ENCODE assay signal across 22 mouse cellular contexts in the genomic region with DNA sequence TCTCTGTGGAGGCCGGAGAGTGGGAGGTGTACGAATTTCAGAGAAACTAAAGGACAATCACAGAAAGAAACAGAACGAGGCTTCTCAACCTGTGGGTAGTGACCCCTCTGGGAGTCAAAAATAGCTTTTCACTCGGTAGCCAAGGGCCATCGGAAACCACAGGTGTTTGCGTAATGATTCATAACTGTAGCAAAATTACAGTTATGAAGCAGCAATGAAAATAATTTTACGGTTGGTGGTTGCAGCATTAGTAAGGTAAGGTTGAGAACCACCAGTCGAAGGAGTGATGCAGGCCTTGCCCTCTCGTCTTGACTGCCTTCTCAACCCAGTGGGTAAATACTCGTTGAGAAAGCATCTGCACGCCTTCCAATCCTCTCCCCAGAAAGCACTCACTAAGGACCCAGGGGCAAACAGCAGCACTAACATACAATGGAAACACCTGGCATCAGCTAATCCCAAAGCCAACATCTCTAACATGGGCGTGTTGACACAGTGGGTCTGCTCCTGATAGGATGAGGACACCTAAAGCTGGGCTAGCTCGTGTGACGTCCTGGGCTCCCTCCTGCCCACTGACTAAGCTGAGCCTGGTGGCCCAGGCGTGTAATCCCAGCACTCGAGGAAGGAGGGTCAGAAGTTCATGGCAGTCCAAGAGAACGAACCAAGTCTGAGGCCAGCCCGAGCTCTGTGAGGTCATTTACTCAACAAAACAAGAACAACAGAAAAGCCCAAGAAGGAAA. TPM values are rescaled to one million over a fixed set of nuclear protein-coding genes. Genes with fewer than 3 reads are reported as not detected.
DNase-seq lines count a peak whose midpoint lies in the region; ATAC-seq and TF ChIP-seq lines count a peak whose summit lies in the region.
"Had no signal": no experiment of that assay in that cellular context is flagged by ENCODE, and none has a peak within 500 bp of the region (broad histone marks: within the 10 kb centered on the region; RNA-seq: fewer than 3 reads in every experiment).

No protein-coding gene starts in this region.

- no peak for TF ChIP-seq POLR2A in CH12.LX (IDR thresholded peaks at IDR 0.05; ENCODE audit: low read depth, low read length)

- H3K9ac ChIP-seq in intestine, embryonic 14.5 days (ENCODE audit: low read length), result no peak overlapping the region
- H3K9ac ChIP-seq in intestine, embryonic 15.5 days, result no peak overlapping the region
- H3K9ac ChIP-seq in CH12.LX (ENCODE audit: insufficient read depth, low read depth), result no peak overlapping the region
- H3K9ac ChIP-seq in stomach, embryonic 14.5 days (replicated peaks; ENCODE audit: low read depth, low read length), result no peak overlapping the region
- H3K9ac ChIP-seq: forebrain, embryonic 15.5 days; heart, embryonic 15.5 days; liver, embryonic 15.5 days; neural tube, embryonic 13.5 days had no signal

- dilution Hi-C loops in CH12.LX (cut with MboI; ENCODE audit: extremely low pct_ligation_motif_present, extremely low pct_unique_long_range_greater_than_20kb, low sequenced_read_pairs), result no loop called here

- no peak for TF ChIP-seq EP300 in CH12.LX (IDR thresholded peaks at IDR 0.05; ENCODE audit: low read length)

- ATAC-seq in intestine, embryonic 14.5 days (replicated peaks; ENCODE audit: low FRiP score, low TSS enrichment, low read depth), result peak; percentile 54; the same call in 1 of the 2 replicates
- ATAC-seq in intestine, embryonic 15.5 days, result no peak
- ATAC-seq in stomach, embryonic 14.5 days (ENCODE audit: insufficient number of reproducible peaks, insufficient read depth, low FRiP score, low read depth), result peak; percentile 86
- ATAC-seq: forebrain, embryonic 15.5 days; inflammation-experienced regulatory T-cells, adult 6 months had no signal

- DNase-seq in intestine, embryonic 14.5 days (ENCODE audit: low spot score), result no peak
- no peak for DNase-seq in CH12.LX (ENCODE audit: extremely low read depth)
- DNase-seq in induced T-regulatory cell, adult 2 months (ENCODE audit: low read depth), result peak; percentile 44
- no peak for DNase-seq in spleen, postnatal 14 days (ENCODE audit: low spot score in 2 of 2)
- no peak for DNase-seq in kidney, adult 8-10 months
- DNase-seq: adrenal gland, adult 2 months; cerebellum, adult 11 months; cerebellum, postnatal 14 days; heart, adult 18-20 months; kidney, postnatal 10 days; right cerebral cortex, postnatal 14 days; thymus, adult 18-20 months had no signal

- no peak overlapping the region for H3K4me2 ChIP-seq in intestine, embryonic 14.5 days (ENCODE audit: low read length)
- no peak overlapping the region for H3K4me2 ChIP-seq in intestine, embryonic 15.5 days (replicated peaks)
- H3K4me2 ChIP-seq in CH12.LX (ENCODE audit: insufficient read depth, low read depth, poor library complexity, severe bottlenecking), result no peak overlapping the region
- H3K4me2 ChIP-seq in stomach, embryonic 14.5 days (replicated peaks; ENCODE audit: low read depth, low read length), result no peak overlapping the region
- H3K4me2 ChIP-seq: forebrain, embryonic 15.5 days; heart, embryonic 15.5 days; liver, embryonic 15.5 days; neural tube, embryonic 13.5 days had no signal

- 68% methylated on average over 18 of the region's 18 CpGs for WGBS in intestine, embryonic 14.5 days
- 74% methylated on average over 18 of the region's 18 CpGs for WGBS in intestine, embryonic 15.5 days
- 69% methylated on average over 18 of the region's 18 CpGs for WGBS in stomach, embryonic 14.5 days

- in situ Hi-C loops in CH12.LX (cut with MboI; ENCODE audit: low pct_ligation_motif_present, low pct_unique_long_range_greater_than_20kb, low sequenced_read_pairs), result no loop called here

- H3K9me3 ChIP-seq in intestine, embryonic 14.5 days (ENCODE audit: control insufficient read depth, low read length), result no peaks in the 10 kb centered on the region
- H3K9me3 ChIP-seq in intestine, embryonic 15.5 days, result no peaks in the 10 kb centered on the region
- H3K9me3 ChIP-seq in CH12.LX (replicated peaks; ENCODE audit: low read length), result no peaks in the 10 kb centered on the region
- H3K9me3 ChIP-seq in stomach, embryonic 14.5 days (ENCODE audit: control insufficient read depth, low read depth, low read length), result no peaks in the 10 kb centered on the region
- H3K9me3 ChIP-seq: embryonic facial prominence, embryonic 10.5 days; forebrain, embryonic 15.5 days; G1E; heart, embryonic 15.5 days; hindbrain, embryonic 10.5 days; liver, embryonic 15.5 days; neural tube, embryonic 13.5 days had no signal

- H3K4me1 ChIP-seq in intestine, embryonic 14.5 days (replicated peaks; ENCODE audit: control insufficient read depth, insufficient read depth, low read length), result 0 out of 2 replicates have a peak, but pooled peaks cover 1% of the 10 kb centered on the region
- no peaks in the 10 kb centered on the region for H3K4me1 ChIP-seq in intestine, embryonic 15.5 days (replicated peaks)
- peaks cover 8 to 22% of the 10 kb centered on the region in 2 experiments for H3K4me1 ChIP-seq in CH12.LX (ENCODE audit: control insufficient read depth in 1 of 2, insufficient read depth in 2 of 2)
- peaks cover 4% of the 10 kb centered on the region; the same call in 1 of the 2 replicates for H3K4me1 ChIP-seq in stomach, embryonic 14.5 days (ENCODE audit: control insufficient read depth, insufficient read depth, low read length)
- H3K4me1 ChIP-seq: forebrain, embryonic 15.5 days; liver, embryonic 15.5 days; neural tube, embryonic 13.5 days had no signal

- no peak for TF ChIP-seq CTCF in CH12.LX (conservative IDR thresholded peaks at IDR 0.05 in 1 of 2, IDR thresholded peaks at IDR 0.05 in 1 of 2; ENCODE audit: low read depth in 2 of 2, low read length in 2 of 2)

- H3K4me3 ChIP-seq in intestine, embryonic 14.5 days (ENCODE audit: low read depth, low read length), result no peak overlapping the region
- H3K4me3 ChIP-seq in intestine, embryonic 15.5 days (replicated peaks), result no peak overlapping the region
- no peak overlapping the region for H3K4me3 ChIP-seq in CH12.LX (replicated peaks in 1 of 3; ENCODE audit: low read depth in 2 of 3, low read length in 2 of 3, poor library complexity in 1 of 3)
- H3K4me3 ChIP-seq in stomach, embryonic 14.5 days (ENCODE audit: low read depth, low read length), result no peak overlapping the region
- H3K4me3 ChIP-seq: embryonic facial prominence, embryonic 10.5 days; forebrain, embryonic 15.5 days; heart, embryonic 15.5 days; hindbrain, embryonic 10.5 days; liver, embryonic 15.5 days; neural tube, embryonic 13.5 days had no signal

- no peaks in the 10 kb centered on the region for H3K27me3 ChIP-seq in intestine, embryonic 14.5 days (replicated peaks; ENCODE audit: control insufficient read depth, insufficient read depth, low read length)
- H3K27me3 ChIP-seq in intestine, embryonic 15.5 days (replicated peaks), result no peaks in the 10 kb centered on the region
- H3K27me3 ChIP-seq in CH12.LX (replicated peaks), result no peaks in the 10 kb centered on the region
- no peaks in the 10 kb centered on the region for H3K27me3 ChIP-seq in stomach, embryonic 14.5 days (ENCODE audit: control insufficient read depth, insufficient read depth, low read length)
- H3K27me3 ChIP-seq: forebrain, embryonic 15.5 days; heart, embryonic 15.5 days; liver, embryonic 15.5 days; neural tube, embryonic 13.5 days had no signal

- 0 out of 2 replicates have a peak overlapping the region, but pooled peaks have one; percentile 47 for H3K27ac ChIP-seq in intestine, embryonic 14.5 days (ENCODE audit: low read depth)
- H3K27ac ChIP-seq in intestine, embryonic 15.5 days, result no peak overlapping the region
- H3K27ac ChIP-seq in CH12.LX (ENCODE audit: insufficient read depth, low read depth), result no peak overlapping the region
- H3K27ac ChIP-seq in stomach, embryonic 14.5 days (ENCODE audit: low read length), result peak overlapping the region; percentile 75
- H3K27ac ChIP-seq: embryonic facial prominence, embryonic 10.5 days; forebrain, embryonic 15.5 days; heart, embryonic 15.5 days; hindbrain, embryonic 10.5 days; liver, embryonic 15.5 days; neural tube, embryonic 13.5 days had no signal

- H3K36me3 ChIP-seq in intestine, embryonic 14.5 days (ENCODE audit: control insufficient read depth, insufficient read depth, low read length), result no peaks in the 10 kb centered on the region; the same call in 1 of the 2 replicates
- no peaks in the 10 kb centered on the region for H3K36me3 ChIP-seq in intestine, embryonic 15.5 days
- peaks cover 0 to 7% of the 10 kb centered on the region in 2 experiments for H3K36me3 ChIP-seq in CH12.LX (replicated peaks in 1 of 2; ENCODE audit: control insufficient read depth in 1 of 2, insufficient read depth in 1 of 2, low read length in 1 of 2)
- H3K36me3 ChIP-seq in stomach, embryonic 14.5 days (ENCODE audit: control insufficient read depth, insufficient read depth, low read length), result no peaks in the 10 kb centered on the region
- H3K36me3 ChIP-seq: forebrain, embryonic 15.5 days; G1E; heart, embryonic 15.5 days; liver, embryonic 15.5 days; neural tube, embryonic 13.5 days had no signal

- H3K79me2 ChIP-seq in CH12.LX (replicated peaks; ENCODE audit: control insufficient read depth, extremely low read depth, insufficient read depth, poor library complexity, severe bottlenecking), result no peaks in the 10 kb centered on the region

- TF ChIP-seq RAD21 in CH12.LX (IDR thresholded peaks at IDR 0.05; ENCODE audit: low read depth, low read length), result no peak

RNA-seq across cellular contexts. Expression of a gene that starts 24.6 kb away (rescaled TPM):
- polyA plus RNA-seq in intestine, embryonic 14.5 days (2014; fragmentation: Nextera tagmentation; extraction: Ambion mirVana), result 37.6 and 40.8 TPM in 2 replicates
- 42.2 and 43.3 TPM in 2 replicates for polyA plus RNA-seq in intestine, embryonic 15.5 days (2015; fragmentation: Nextera tagmentation; extraction: Ambion mirVana)
- total RNA-seq in CH12.LX (2012; rRNA removed) (22.6 and 27.9 TPM in 2 replicates), CH12.LX (2014; rRNA removed) (20.0 and 23.5 TPM in 2 replicates)
- 29.0 and 33.6 TPM in 2 replicates for polyA plus RNA-seq in CH12.LX (2012; ENCODE audit: insufficient read length, low read depth)
- polyA plus RNA-seq in stomach, embryonic 14.5 days (2014; fragmentation: Nextera tagmentation; extraction: Ambion mirVana), result 38.9 and 39.3 TPM in 2 replicates

RNA-seq across cellular contexts. Expression of a gene that starts 43.1 kb away (rescaled TPM):
- 20.7 and 21.3 TPM in 2 replicates for polyA plus RNA-seq in intestine, embryonic 14.5 days (2014; fragmentation: Nextera tagmentation; extraction: Ambion mirVana)
- polyA plus RNA-seq in intestine, embryonic 15.5 days (2015; fragmentation: Nextera tagmentation; extraction: Ambion mirVana), result 29.7 and 31.6 TPM in 2 replicates
- total RNA-seq in CH12.LX (2012; rRNA removed) (12.5 and 15.6 TPM in 2 replicates), CH12.LX (2014; rRNA removed) (14.0 and 15.5 TPM in 2 replicates)
- 27.7 and 28.6 TPM in 2 replicates for polyA plus RNA-seq in CH12.LX (2012; ENCODE audit: insufficient read length, low read depth)
- 17.0 and 21.9 TPM in 2 replicates for polyA plus RNA-seq in stomach, embryonic 14.5 days (2014; fragmentation: Nextera tagmentation; extraction: Ambion mirVana)

RNA-seq across cellular contexts. Expression of a gene that starts 43.2 kb away (rescaled TPM):
- 14.2 and 15.1 TPM in 2 replicates for polyA plus RNA-seq in intestine, embryonic 14.5 days (2014; fragmentation: Nextera tagmentation; extraction: Ambion mirVana)
- polyA plus RNA-seq in intestine, embryonic 15.5 days (2015; fragmentation: Nextera tagmentation; extraction: Ambion mirVana), result 13.9 and 14.3 TPM in 2 replicates
- total RNA-seq in CH12.LX (2012; rRNA removed) (4.7 and 7.1 TPM in 2 replicates), CH12.LX (2014; rRNA removed) (4.0 and 4.2 TPM in 2 replicates)
- 9.0 TPM in 2 replicates for polyA plus RNA-seq in CH12.LX (2012; ENCODE audit: insufficient read length, low read depth)
- polyA plus RNA-seq in stomach, embryonic 14.5 days (2014; fragmentation: Nextera tagmentation; extraction: Ambion mirVana), result 19.0 and 19.1 TPM in 2 replicates

Comparison
In these comparisons a context has a peak if more than half of its experiments do, and no peak if none do; other contexts are left out.
1. H3K27ac ChIP-seq: peak in intestine, embryonic 14.5 days (single experiment) and stomach, embryonic 14.5 days (single experiment); none in intestine, embryonic 15.5 days (single experiment) and CH12.LX (single experiment).